Mouse (Mus musculus) adrenal gland, adult 2 months (tissue): ENCODE measurements around the gene Vrk2. TPM values are rescaled to one million over a fixed set of nuclear protein-coding genes. Genes with fewer than 3 reads are reported as not detected.

Experiments used
- DNase-seq: peaks from one replicate; pipeline ENCODE4 v3.0.0; 2021
- polyA plus RNA-seq: library from polyadenylated mRNA; depleted of rRNA; stranded (reverse); fragments of >200 nt; gene quantifications from 2 replicates; pipeline ENCODE4 v1.2.3, GENCODE M21; 2012
- total RNA-seq, 2 experiments: library from RNA; stranded (reverse); gene quantifications; 2 replicates each; pipeline ENCODE4 v1.2.3; 2021

Vrk2 gene
- total and polyA plus RNA-seq, 3 experiments: 3.1 to 10.9 (median 10.5) TPM

- DNase-seq: no peak
Observed at GRCm38 (mm10) chr11:26551551-26551950, 42.2 kb downstream of the Vrk2 start.

DNA sequence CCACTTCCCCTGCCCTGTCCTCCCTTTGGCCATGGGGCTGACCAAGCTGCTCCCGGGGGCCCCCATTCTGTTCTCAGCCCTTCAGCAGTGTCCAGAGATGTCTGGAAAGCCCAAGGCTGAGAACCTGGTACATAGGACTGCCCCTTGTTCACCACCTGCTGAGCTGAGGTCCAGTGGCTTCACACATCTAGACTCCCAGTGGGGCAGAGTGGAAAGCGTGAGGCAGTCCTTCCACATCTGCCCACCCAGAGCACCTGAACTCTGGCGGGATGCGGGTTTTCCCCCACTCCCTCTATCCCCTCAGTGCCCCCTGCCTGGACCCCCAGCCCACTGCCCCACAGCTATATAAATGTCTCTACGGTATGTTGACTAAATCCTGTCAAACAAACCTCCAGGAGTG lies 56.0 kb downstream of the Vrk2 start:
- DNase-seq: no peak

GRCm38 (mm10) chr11:26533828-26534119 lies 60.0 kb downstream of the Vrk2 start:
- no peak for DNase-seq

- no peak for DNase-seq
Observed at GRCm38 (mm10) chr11:26532994-26533827, 60.6 kb downstream of the Vrk2 start.

DNA sequence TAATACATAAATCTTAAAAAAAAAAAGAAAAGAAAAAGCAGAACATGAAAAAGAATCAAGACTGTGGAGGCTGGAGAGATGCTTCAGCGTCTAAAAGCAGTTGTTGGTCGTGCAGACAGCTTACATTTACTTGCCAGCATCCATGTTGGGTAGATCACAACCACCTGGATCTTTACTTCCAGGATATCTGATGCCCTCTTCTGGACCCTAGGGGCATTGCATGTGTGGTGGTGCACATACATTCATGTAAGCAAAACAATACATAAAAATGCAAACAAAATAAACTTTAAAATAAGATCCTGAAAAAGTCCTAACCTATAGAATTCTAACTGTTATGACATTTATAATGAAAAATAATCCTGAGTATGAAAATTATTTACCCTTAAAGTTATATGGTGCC lies 66.9 kb downstream of the Vrk2 start:
- no peak for DNase-seq

GRCm38 (mm10) chr11:26518991-26519390 lies 74.8 kb downstream of the Vrk2 start:
- peak; percentile 38 for DNase-seq

DNA sequence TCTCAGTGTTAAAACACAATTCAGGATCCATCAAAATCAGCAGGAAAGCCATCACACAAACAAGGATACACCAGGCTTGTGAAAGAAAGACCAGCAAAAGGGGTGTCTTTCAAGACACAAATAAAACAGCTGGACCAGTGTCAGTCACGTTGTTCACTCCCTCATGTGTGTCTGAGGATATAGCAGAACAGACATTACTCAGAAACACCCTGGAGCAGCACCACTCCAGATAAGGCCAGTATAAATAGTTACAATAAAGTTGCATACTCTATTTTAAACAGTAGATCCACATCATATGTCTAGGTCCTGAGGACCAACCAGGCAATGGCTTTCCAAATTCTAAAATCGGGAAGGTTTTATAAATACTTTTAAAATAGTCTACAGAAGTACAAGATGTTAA lies 77.7 kb downstream of the Vrk2 start:
- DNase-seq: no peak

DNA sequence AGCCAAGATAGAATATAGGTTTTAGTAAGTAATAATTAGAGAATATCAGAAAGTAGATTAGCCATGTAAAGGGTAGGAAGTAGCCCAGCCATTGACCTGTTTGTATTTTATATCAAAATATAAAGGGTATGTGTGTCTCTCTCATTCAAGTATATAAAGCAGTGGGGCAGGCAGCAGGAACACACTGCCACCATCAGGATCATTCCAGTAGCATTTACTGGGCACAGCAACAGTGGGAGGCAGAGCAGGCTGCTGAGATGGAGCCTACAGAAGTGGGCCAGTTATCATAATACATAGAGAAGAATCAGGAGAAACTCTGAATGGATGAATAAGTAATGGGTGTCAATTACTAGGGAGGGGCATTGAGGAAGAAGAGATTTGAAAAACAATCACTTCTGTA lies 80.1 kb downstream of the Vrk2 start:
- no peak for DNase-seq

- DNase-seq: no peak
Observed at GRCm38 (mm10) chr11:26495951-26496350, 97.8 kb downstream of the Vrk2 start.

DNA sequence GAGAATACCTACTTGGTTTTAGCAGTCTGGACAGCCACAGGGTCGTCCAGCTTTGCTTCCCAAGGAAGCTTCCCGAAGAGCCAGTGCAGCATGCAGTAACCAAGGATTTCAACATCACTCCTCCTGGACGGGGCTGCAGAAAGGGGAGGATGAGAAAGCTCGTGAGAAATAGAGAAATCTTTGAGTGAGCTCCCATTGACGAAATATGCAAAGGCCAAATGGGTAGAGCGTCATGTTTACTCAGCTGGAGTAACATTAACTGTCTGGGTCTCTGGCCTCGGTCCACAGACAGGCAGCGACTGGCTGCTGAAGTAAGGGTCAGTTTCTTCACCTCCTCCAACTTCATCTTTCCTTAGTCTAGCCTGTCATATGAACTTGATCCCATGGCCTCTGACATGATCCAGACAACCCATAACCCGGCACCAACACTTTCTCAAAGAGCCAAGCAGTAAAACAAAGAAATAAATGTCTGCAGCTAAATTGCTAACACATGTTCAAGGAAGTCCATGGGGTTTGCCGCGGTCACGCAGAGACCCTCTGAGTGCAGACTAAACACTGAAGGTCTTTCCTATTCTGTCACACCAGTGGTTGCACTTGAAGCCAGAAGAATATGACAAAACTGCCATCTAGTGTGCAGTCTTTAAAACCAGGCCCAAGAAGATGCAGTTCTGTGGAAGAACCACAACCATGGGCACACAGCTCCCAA lies 103.9 kb downstream of the Vrk2 start:
- peak; percentile 33 for DNase-seq

GRCm38 (mm10) chr11:26481691-26482242 lies 112.0 kb downstream of the Vrk2 start:
- peak; percentile 6 for DNase-seq

DNA sequence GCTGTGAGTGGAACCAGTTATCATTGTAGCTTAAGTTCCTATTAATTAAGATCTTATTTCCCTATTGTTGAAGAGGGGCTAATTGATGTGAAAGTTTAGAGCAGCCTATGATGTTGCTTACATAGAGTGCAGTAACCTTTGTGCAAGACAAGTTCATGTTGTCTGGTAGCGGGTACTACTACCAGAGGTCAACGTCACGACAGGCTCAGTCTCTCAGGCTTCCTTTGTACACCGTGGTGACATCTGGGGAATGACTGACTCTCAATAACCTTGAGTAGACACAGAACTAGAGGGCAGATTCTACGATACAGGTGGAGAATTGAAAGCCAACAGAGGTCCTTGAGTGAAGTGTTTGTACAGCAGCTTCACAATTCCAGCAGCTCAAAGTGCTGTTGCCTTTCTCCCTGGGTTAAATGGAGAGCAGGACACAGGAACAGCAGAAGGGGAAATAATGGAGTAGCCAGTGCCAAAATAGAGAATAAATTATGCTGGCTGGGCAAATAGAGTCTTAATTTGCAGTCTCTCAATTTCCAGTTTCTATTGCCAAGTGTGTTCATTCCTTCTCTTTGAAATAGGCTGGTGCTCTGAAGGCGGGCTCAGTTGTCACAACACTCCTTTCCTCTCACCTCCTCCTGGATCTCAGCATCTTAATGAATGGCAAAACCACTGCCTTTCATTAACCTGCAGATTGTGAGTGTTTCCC lies 116.6 kb downstream of the Vrk2 start:
- DNase-seq: no peak

- no peak for DNase-seq
Observed at GRCm38 (mm10) chr11:26454081-26454480, 139.7 kb downstream of the Vrk2 start.

GRCm38 (mm10) chr11:26452693-26453092 lies 141.1 kb downstream of the Vrk2 start:
- DNase-seq: no peak

- no peak for DNase-seq
Observed at GRCm38 (mm10) chr11:26451228-26451627, 142.6 kb downstream of the Vrk2 start.

DNA sequence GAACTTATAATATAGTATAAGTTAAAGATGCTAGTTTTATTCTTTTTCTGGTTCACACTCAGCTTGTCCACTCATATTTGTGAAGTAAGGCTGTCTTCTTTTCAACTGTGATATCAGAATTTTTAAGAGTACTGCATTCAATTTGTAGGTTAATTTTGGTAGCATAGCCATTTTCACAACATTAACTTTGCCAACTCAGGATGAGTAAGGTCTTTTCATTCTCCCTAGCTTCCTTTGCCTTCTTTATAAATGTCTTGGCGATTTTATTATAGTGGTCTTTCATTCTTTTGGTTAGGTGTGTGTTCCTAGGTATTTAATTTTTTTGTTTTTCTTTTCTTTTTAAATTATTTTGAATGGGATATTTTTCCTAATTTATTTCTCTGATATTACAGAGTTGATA lies 143.2 kb downstream of the Vrk2 start:
- DNase-seq: no peak

DNA sequence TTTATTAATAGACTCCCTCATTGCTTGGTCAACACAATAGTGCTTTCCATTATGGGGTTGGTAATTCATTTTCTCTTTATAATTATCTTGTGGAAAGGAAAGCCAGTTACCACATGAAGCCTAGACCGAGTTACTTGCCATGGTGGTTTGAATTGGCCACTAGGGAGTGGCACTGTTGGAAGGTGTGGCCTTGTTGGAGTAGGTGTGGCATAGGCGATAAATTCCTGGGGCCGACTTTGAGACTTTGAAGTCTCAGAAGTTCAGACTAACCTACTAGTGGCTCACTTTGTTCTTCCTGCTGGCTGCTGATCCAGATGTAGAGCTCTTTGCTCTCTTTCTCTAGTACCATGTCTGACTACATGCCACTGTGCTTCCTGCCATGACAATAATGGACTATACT lies 144.0 kb downstream of the Vrk2 start:
- no peak for DNase-seq

DNA sequence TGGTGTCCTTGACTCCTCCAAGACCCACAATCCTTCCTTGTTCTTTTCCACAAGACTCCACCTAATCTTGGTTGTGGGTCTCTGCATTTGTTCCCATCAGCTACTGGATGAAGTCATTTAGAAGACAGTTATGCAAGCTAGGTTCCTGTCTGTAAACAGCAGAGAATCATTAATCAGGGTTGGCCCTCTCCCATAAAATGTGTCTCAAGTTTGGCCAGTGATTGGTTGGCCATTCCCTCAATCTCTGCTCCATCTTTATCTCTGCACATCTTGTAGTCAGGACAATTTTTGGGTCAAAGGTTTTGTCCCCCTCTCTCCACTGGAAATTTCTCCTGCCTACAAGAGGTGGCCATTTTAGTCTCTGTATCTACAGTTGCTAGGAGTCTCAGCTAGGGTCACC lies 149.4 kb downstream of the Vrk2 start:
- DNase-seq: no peak

GRCm38 (mm10) chr11:26441121-26441520 lies 152.7 kb downstream of the Vrk2 start:
- no peak for DNase-seq

GRCm38 (mm10) chr11:26437818-26438217 lies 156.0 kb downstream of the Vrk2 start:
- no peak for DNase-seq

DNA sequence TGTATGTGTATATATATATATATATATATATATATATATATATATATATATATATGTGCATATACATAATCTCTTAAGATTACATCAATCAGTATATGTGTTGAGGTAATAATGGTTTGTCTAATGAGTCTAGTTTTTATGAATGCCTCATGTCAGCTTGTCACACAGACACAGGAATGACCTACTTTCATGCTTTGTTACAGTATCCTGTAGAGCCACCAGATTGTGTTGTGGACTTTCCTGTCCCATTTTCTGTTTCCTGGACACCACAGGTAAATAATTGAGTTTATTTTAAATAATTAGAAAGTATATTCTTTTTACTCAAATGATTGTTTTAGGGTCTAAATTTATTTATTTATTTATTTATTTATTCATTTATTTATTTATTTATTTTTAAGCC lies 159.6 kb downstream of the Vrk2 start:
- no peak for DNase-seq

DNA sequence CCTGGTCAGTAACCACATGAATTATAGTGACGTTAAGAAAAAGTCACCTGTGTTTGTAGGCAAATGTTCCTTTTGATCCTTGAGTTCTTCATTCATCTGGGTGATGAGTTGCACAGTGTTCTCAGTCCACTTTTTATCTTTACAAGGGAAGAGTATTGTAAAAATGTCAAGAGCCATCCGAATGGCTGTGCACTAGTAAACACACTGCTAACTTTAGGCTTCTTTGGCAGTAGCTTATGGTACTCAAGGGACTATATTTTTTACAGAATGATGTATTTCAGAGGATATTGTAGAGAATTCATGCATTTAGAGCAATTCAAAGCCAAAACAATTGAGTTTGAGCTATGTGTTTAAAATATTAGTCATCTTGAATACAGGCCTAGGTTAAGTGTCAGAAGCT lies 172.3 kb downstream of the Vrk2 start:
- DNase-seq: no peak
